Mouse (Mus musculus): Measurements from ENCODE around the gene 2610301B20Rik. TPM values are rescaled to one million over a fixed set of nuclear protein-coding genes. Genes with fewer than 3 reads are reported as not detected.

The 2610301B20Rik gene
- 10.5 and 11.5 TPM in 2 replicates for polyA plus RNA-seq (2015; fragmentation: Nextera tagmentation; extraction: Ambion mirVana)

DNA sequence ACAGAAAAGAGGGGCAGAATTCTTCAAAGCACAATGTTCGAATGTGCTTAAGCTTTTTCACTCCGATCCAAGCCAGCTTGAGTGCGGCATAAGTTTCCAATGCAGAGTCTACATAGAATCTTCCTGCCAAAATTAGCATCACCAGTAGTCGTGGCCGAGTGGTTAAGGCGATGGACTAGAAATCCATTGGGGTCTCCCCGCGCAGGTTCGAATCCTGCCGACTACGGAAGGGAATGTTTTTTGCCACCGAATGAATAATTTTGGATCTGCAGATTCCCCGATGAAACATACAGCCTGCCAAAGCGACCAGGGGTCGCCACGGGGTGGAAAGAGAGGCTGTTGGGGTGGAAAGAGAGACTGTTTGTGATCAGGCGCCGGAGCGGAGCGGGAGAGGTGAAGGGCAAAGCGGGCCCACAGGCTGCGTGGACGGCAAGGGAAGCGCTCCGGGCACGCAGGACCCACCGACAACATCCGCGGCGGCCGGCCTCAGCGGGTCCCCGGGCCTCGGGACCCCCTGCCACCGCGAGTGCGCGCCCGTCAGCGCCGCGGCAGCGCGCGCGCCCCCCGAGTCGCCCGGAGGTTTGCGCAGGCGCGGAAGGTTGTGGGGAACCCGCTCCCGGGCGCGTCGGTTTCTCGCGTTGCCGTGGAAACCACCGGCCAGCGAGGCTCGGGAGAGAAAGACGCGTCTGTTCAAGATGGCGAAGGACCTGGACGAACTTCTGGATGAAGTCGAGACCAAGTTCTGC, at the start of gene 2610301B20Rik:
2610301B20Rik (plus strand) TSS at position 579 of the 746 bp plus-strand sequence.
- Histone ChIP-seq H3K27me3 (replicated peaks; ENCODE audit: control insufficient read depth, insufficient read depth, low read length) (no peaks in the 10 kb centered on the region), H3K27ac (ENCODE audit: low read depth, low read length) (peak within 1 kb of the TSS; percentile 98), H3K4me3 (ENCODE audit: low read depth, low read length) (peak within 1 kb of the TSS; percentile 97), H3K36me3 (ENCODE audit: control insufficient read depth, insufficient read depth) (no peaks in the 10 kb centered on the region), H3K4me2 (replicated peaks; ENCODE audit: low read depth) (peak within 1 kb of the TSS; percentile 87), H3K9ac (ENCODE audit: low read depth, low read length) (peak within 1 kb of the TSS; percentile 97), H3K9me3 (ENCODE audit: control insufficient read depth) (no peaks in the 10 kb centered on the region), H3K4me1 (replicated peaks; ENCODE audit: control insufficient read depth, insufficient read depth, low read length) (no peaks in the 10 kb centered on the region)
- peak; percentile 92 for ATAC-seq
- under 1% methylated on average over 68 of the region's 68 CpGs for WGBS
- TF ChIP-seq CTCF (IDR thresholded peaks at IDR 0.05; ENCODE audit: low read depth) = no peak

DNA sequence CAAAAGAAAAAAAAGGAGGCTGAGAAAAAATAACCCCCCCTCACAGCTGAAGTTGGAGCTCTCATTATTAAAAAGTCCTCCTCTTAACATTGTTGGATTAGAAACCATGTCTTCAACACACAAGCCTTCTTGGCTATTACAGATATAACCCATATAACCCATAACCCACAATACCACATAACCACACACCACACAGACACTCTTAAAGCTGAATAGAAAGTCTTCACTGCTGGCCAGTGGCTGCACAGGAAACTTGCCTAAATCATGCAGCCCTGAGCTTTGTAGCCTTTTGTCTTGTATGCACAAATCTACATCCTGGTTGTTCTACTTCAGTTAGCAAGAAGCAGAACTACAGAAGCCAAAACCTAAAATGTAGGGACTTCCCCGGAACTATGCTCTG, 41.0 kb upstream of the 2610301B20Rik start:
- Histone ChIP-seq H3K36me3 (ENCODE audit: control insufficient read depth, insufficient read depth) (no peaks in the 10 kb centered on the region), H3K9ac (ENCODE audit: low read depth, low read length) (no peak overlapping the region), H3K4me2 (replicated peaks; ENCODE audit: low read depth) (no peak overlapping the region), H3K27me3 (replicated peaks; ENCODE audit: control insufficient read depth, insufficient read depth, low read length) (no peaks in the 10 kb centered on the region), H3K9me3 (ENCODE audit: control insufficient read depth) (no peaks in the 10 kb centered on the region), H3K4me3 (ENCODE audit: low read depth, low read length) (no peak overlapping the region), H3K27ac (ENCODE audit: low read depth, low read length) (no peak overlapping the region), H3K4me1 (replicated peaks; ENCODE audit: control insufficient read depth, insufficient read depth, low read length) (no peaks in the 10 kb centered on the region)
- 94% methylated on average over 1 of the region's 1 CpGs for WGBS
- ATAC-seq = no peak
- no peak for TF ChIP-seq CTCF (IDR thresholded peaks at IDR 0.05; ENCODE audit: low read depth)

DNA sequence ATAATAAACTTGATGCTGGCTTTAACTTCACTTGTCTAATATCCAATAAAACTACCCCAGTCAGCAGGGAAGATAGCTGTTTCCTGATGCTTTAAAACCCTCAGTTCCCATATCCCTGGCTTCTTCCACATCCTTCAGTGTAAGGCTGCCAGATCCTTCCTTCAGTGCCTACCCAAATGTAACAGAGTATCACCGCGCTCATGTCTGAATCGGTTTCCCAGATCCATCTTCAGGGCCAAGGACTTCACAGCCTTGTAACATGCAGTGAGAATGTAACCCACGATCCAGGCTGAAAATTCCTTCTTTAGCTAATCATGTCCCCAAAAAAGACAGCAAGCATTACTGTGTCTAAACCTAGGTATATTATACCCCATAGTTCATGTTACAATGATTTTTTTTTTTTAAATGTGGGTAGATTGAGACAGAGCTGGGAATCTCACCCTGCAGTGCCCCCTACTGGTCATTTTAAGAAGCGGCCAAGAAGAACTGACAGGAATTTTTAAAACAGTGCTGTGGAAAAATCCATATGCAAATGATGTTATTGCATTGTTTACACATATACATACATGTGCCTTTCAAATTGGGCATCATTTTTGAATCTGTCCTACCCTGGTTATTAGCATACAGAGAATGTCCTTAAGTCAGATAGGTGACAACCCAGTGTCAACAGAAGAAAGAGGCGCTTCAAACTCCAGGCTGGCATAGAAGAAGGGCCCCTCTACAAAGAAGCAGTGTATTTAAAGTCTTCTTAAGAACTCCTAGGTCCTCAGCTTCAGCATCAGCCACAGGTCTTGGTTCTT, 38.8 kb upstream of the 2610301B20Rik start:
- TF ChIP-seq CTCF (IDR thresholded peaks at IDR 0.05; ENCODE audit: low read depth) = peak; percentile 74

DNA sequence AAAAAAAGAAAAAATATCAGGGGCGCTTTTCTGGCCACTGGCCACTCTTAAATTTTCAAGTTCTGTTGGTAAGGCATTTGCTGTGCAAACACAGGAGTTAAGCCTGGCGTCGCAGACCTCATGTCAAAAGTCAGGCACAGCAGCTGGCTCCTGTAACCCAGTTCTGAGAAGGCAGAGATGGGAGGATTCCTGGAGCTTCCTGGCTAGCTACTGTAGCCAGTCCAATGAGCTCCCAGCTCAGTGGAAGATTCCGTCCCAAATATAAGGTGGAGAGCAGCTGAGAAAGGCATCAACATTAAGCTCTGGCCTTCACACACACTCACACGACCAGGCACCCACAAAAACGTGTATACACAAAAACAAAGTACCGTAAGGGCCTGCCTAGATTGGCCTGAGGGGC, 28.4 kb upstream of the 2610301B20Rik start:
- TF ChIP-seq CTCF (IDR thresholded peaks at IDR 0.05; ENCODE audit: low read depth) = no peak
- Histone ChIP-seq H3K4me1 (replicated peaks; ENCODE audit: control insufficient read depth, insufficient read depth, low read length) (no peaks in the 10 kb centered on the region), H3K27ac (ENCODE audit: low read depth, low read length) (no peak overlapping the region), H3K9me3 (ENCODE audit: control insufficient read depth) (no peaks in the 10 kb centered on the region), H3K4me2 (replicated peaks; ENCODE audit: low read depth) (no peak overlapping the region), H3K36me3 (ENCODE audit: control insufficient read depth, insufficient read depth) (no peaks in the 10 kb centered on the region), H3K27me3 (replicated peaks; ENCODE audit: control insufficient read depth, insufficient read depth, low read length) (no peaks in the 10 kb centered on the region), H3K4me3 (ENCODE audit: low read depth, low read length) (no peak overlapping the region), H3K9ac (ENCODE audit: low read depth, low read length) (no peak overlapping the region)
- no peak for ATAC-seq
- 61% methylated on average over 7 of the region's 7 CpGs for WGBS

More for the DNA sequence above, 38.8 kb upstream of the 2610301B20Rik start:
- Histone ChIP-seq H3K4me1 (replicated peaks; ENCODE audit: control insufficient read depth, insufficient read depth, low read length) (no peaks in the 10 kb centered on the region), H3K27ac (ENCODE audit: low read depth, low read length) (no peak overlapping the region), H3K4me2 (replicated peaks; ENCODE audit: low read depth) (no peak overlapping the region), H3K36me3 (ENCODE audit: control insufficient read depth, insufficient read depth) (no peaks in the 10 kb centered on the region), H3K9ac (ENCODE audit: low read depth, low read length) (no peak overlapping the region), H3K9me3 (ENCODE audit: control insufficient read depth) (no peaks in the 10 kb centered on the region), H3K4me3 (ENCODE audit: low read depth, low read length) (no peak overlapping the region), H3K27me3 (replicated peaks; ENCODE audit: control insufficient read depth, insufficient read depth, low read length) (no peaks in the 10 kb centered on the region)
- ATAC-seq = no peak
- WGBS = 76% methylated on average over 6 of the region's 6 CpGs

DNA sequence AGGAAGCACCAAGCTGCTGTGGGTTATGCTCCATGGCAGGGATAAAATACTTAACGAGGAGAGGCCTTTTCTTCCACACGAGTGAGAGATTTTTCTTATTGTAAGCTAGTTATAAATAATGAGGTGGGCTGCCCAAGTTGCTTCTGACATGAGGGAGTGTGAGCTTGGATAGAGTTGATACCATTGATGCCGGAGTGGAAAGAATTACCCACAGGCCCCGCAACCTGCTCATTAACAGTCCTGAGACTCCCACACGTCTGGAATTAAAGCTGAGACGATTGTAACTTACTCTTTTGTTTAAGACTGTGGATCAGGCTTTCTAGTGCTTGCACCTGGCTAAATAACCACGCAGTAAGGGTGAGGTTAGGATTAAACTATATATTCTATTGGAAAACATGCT, 24.5 kb upstream of the 2610301B20Rik start:
- WGBS = 84% methylated on average over 7 of the region's 7 CpGs

DNA sequence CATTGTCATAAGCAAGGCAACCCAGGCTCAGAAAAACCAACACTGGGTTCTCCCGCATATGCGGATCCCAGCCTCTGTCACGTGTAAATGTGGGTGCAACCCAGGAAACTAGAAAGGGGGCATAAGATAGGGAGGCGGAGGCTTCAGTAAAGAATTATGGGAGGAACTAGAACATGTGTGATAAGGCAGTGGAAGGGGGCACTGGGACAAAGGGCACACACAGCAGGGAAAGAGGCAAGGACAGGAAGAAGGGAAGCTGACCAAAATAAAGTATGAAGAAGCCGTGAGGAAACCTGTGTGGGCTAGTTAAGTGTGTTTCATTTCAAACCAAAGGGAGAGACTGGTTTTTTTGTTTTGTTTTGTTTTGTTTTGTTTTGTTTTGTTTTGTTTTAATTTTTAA, 23.3 kb upstream of the 2610301B20Rik start:
- 53% methylated on average over 5 of the region's 5 CpGs for WGBS
- Histone ChIP-seq H3K4me3 (ENCODE audit: low read depth, low read length) (no peak overlapping the region), H3K9me3 (ENCODE audit: control insufficient read depth) (no peaks in the 10 kb centered on the region), H3K27me3 (replicated peaks; ENCODE audit: control insufficient read depth, insufficient read depth, low read length) (no peaks in the 10 kb centered on the region), H3K27ac (ENCODE audit: low read depth, low read length) (no peak overlapping the region), H3K4me1 (replicated peaks; ENCODE audit: control insufficient read depth, insufficient read depth, low read length) (no peaks in the 10 kb centered on the region), H3K9ac (ENCODE audit: low read depth, low read length) (no peak overlapping the region), H3K36me3 (ENCODE audit: control insufficient read depth, insufficient read depth) (no peaks in the 10 kb centered on the region), H3K4me2 (replicated peaks; ENCODE audit: low read depth) (no peak overlapping the region)
- peak; percentile 47; the same call in 1 of the 2 replicates for ATAC-seq
- no peak for TF ChIP-seq CTCF (IDR thresholded peaks at IDR 0.05; ENCODE audit: low read depth)

More for the DNA sequence above, 24.5 kb upstream of the 2610301B20Rik start:
- Histone ChIP-seq H3K4me1 (replicated peaks; ENCODE audit: control insufficient read depth, insufficient read depth, low read length) (no peaks in the 10 kb centered on the region), H3K4me2 (replicated peaks; ENCODE audit: low read depth) (no peak overlapping the region), H3K27me3 (replicated peaks; ENCODE audit: control insufficient read depth, insufficient read depth, low read length) (no peaks in the 10 kb centered on the region), H3K27ac (ENCODE audit: low read depth, low read length) (no peak overlapping the region), H3K9me3 (ENCODE audit: control insufficient read depth) (no peaks in the 10 kb centered on the region), H3K9ac (ENCODE audit: low read depth, low read length) (no peak overlapping the region), H3K4me3 (ENCODE audit: low read depth, low read length) (no peak overlapping the region), H3K36me3 (ENCODE audit: control insufficient read depth, insufficient read depth) (no peaks in the 10 kb centered on the region)
- no peak for TF ChIP-seq CTCF (IDR thresholded peaks at IDR 0.05; ENCODE audit: low read depth)
- ATAC-seq = no peak

Measured in intestine, postnatal 0 days (tissue).